Mouse (Mus musculus) monocyte, adult 5-6 weeks (primary cell): ENCODE results near the gene Ranbp9. TPM values are rescaled to one million over a fixed set of nuclear protein-coding genes. Genes with fewer than 3 reads are reported as not detected.

Experiments
- ATAC-seq: fragments of 153-309, 156-312 bp; replicated peaks from 2 replicates; pipeline ENCODE4 v1.8.0; 2017; ENCODE audit warnings: mild to moderate bottlenecking; ENCODE audit not compliant: low TSS enrichment, insufficient number of reproducible peaks, severe bottlenecking, poor library complexity, low FRiP score
- total RNA-seq: library from RNA; stranded (forward); fragments of 200-1000, 200-491, 200-594 nt; gene quantifications from 3 replicates; pipeline ENCODE4 v1.2.3, GENCODE M21; 2017

Gene Ranbp9
- 109 to 144 TPM (median 117 TPM) in 3 replicates for total RNA-seq

DNA sequence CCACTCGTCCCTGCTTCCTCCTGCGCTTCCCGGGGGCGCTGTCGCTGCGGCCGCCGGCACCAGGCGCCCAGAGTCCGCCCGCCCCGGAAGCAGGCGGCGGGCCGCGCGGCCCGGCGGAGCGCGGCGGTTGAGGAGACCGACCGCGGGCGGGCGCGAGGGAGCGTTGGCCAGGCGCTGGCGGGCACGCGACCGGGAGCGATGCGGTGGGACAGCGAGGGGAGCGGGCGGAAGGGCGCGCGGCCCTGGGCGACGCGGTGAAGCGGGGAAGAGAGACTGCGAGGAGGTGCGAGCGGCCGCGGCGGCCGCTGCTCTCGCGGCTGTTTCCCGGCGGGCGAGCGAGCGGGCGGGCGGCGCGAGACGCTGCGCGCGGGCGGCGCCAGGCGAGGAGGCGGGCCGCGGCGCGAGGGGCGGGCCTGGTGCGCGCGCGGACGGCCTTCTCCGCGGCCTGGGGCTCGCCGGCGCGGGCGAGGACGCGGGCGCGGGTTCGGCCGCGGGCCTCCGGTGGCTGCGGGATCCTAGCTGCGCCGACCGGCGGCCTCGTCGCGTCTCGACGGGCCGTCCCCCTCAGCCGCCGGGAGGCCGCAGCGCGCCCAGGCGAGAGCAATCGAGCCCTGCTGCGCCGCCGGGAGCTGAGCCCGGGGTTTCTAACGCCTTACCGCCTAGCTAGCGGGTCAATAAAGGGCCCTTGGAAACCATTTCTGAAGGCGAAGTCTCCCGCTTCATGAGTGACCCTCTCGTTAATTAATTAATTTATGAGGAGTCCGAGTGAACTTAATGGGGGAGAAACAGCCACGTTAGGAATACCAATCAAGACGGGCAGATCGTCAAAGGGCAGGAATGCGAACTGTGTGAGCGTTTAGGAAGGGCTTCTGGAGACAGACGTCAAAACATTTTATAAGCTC lies at the start of gene Ranbp9:
Gene Ranbp9 (minus strand): TSS at position 326 of the 902 bp plus-strand sequence.
- 0 out of 2 replicates have a peak, but pooled peaks have one; percentile 21 for ATAC-seq

- ATAC-seq = no peak
Measured at GRCm38 (mm10) chr13:43530129-43530831, 49.2 kb upstream of the Ranbp9 start.

- no peak for ATAC-seq
Measured at GRCm38 (mm10) chr13:43526289-43526688, 45.2 kb upstream of the Ranbp9 start.

DNA sequence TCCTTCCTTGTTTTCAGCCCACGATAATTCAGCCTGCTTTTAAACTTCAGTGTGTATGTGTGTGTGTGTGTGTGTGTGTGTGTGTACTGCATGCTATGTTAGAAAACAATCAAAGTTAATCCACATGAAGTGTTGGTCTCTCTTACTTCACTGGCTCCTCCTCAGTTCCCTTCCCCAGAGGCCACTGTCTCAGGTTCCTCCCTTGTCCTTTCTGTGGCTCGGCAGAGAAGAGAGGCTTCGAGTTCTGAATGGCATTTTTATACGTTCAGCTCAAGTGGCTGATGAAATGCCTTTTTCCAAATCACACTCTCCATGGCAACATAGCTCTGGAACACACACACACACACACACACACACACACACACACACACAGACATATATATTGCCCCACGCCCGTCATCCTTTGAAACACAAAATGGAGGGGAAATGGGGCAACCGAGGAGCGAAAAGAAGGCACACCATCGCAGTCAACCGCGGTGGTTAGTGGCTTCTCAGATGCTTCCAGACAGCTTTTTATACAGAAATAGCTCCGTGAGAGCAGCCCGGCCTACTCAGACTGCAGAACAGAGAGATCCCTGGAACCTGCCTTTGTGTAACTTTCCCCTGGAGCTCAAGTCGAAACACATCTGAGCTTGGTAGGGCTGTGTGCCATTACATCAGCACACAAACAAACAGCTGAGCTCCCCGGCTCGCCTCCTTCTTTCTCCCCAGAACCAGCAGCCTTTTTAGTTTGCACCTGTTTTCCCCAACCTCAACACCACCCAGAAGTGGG lies 44.5 kb upstream of the Ranbp9 start:
- ATAC-seq = peak; percentile 45

- ATAC-seq = peak; percentile 75
Measured at GRCm38 (mm10) chr13:43524491-43525362, 43.6 kb upstream of the Ranbp9 start.

DNA sequence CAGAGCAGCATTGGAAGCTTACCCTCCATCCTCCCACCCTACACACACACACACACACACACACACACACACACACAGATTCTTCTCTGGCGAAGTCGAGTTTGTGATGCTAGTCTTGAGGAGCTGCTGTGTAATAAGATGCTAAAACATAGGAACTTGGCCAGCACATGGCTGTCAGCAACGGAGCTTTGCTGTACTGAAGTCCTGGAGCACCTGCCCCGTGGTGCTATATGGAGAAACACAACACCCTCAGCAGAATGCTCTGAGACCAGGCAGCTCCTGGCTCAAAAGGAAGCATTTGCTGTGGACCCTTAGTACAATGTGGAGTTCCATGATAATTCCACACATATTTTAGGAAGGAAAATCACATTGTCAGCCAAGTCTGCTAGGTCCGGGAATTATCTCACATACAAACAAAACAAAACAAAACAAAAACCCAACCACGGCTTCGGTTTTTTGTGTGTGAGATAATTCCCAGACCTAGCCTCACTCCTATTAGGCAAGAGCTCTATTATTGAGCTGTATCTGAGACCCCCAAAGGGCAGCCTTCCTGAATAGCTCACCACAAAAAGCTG lies 42.9 kb upstream of the Ranbp9 start:
- no peak for ATAC-seq

DNA sequence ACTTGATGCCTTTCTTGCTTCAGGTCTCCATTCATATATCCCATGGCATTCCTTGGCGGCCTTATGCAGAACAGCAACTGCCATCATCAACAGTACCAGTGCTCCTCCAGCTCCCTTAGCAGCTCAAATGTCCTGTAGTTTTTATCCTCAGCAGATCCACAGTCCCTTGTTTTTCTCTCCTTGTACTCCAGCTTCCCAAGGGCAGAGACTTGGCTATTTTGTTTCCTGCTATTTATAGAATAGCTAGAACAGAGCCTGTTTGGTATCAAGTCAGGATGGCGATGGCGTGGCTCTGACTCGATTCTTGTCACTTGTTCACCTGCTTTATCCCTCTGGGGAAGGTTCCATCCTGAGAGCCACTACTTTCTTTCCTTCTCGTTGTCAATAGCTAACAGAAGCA lies 40.9 kb upstream of the Ranbp9 start:
- ATAC-seq = no peak

- ATAC-seq = no peak
Measured at GRCm38 (mm10) chr13:43519251-43519650, 38.2 kb upstream of the Ranbp9 start.

GRCm38 (mm10) chr13:43517371-43517770 lies 36.3 kb upstream of the Ranbp9 start:
- no peak for ATAC-seq

DNA sequence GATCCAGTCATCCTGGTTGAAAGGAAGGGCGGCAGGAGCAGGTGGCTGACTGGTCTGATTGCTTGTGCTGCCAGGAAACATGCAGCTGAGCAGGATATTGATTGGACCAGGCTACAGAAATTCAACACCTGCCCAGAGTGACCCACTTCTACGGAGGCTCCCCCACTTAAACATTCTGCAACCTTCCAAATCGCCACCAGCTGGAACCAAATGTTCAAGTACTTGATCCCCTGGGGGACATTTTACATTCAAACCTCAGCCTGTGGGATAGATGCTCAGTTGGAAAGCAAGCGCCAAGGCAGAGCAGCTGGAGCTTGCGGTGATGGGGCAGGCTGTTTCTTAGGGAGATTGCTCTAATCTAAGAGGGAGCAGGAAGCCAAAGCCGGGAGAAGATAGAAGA lies 35.8 kb upstream of the Ranbp9 start:
- ATAC-seq = no peak

- ATAC-seq = no peak
Measured at GRCm38 (mm10) chr13:43516119-43516518, 35.0 kb upstream of the Ranbp9 start.

DNA sequence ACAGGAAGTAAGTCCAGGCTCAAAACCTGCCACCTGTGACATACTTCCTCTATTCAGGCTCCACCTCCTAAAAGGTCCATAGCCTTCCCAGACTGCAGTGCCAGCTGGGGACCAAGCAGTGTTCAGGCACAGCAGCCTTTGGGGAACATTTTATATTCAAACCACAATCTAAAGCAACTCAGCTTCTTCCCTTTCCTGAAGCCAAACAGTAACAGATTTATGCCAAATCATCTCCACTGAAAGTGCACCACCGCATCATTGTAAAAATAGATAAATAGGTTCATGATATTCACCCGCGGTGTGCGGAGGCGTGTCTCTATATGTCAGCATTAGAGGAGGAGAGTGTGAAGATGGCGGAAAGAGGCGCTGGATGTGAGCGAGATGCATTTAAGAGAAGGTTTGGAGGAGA lies 33.9 kb upstream of the Ranbp9 start:
- ATAC-seq = peak; percentile 70; the same call in 1 of the 2 replicates

DNA sequence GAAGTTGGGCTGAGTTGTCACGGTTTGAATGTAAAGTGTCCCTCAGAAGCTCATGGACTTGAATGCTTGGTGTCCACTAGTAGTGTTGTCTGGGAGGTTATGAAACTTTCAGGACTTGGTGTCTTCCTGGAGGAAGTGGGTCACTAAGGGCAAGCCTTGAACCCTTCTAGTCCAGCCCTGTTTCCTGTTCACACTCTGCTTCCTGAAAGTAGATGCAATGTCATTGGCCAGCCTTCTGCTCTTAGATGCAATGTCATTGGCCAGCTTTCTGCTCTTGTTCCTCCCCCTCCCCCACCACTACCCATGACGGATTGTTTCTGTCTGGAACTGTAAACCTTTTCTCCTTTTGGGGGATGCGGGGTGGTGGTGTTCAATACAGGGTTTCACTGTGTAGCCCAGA lies 31.7 kb upstream of the Ranbp9 start:
- 0 out of 2 replicates have a peak, but pooled peaks have one; percentile 37 for ATAC-seq

GRCm38 (mm10) chr13:43505798-43506197 lies 24.7 kb upstream of the Ranbp9 start:
- no peak for ATAC-seq

DNA sequence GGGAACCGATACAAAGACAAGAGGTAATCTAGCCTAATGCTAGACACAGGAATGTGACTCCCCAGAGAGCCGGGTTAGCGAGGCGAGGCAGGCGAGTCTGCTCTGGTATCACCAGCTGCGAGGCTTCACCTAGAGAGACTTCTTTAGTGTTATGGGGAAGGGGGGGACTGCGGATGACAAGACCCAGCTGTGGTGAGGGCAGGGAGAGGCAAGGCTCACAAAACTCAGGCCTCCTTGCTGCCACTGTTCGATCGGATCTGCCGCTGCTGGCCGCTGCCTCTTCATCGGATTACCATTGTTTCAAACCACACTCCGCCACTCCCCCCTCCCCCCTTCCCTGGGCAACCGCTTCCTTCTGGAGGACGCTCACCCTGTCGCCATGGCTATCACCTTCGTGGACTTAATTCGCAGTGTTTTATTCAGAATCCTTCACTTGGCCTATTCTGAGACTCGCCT lies 22.3 kb upstream of the Ranbp9 start:
- ATAC-seq = peak; percentile 31; the same call in 1 of the 2 replicates

- no peak for ATAC-seq
Measured at GRCm38 (mm10) chr13:43501601-43502000, 20.5 kb upstream of the Ranbp9 start.

- ATAC-seq = no peak
Measured at GRCm38 (mm10) chr13:43500483-43500850, 19.4 kb upstream of the Ranbp9 start.
